Mouse (Mus musculus): ENCODE measurements around the gene Cant1. TPM values are rescaled to one million over a fixed set of nuclear protein-coding genes. Genes with fewer than 3 reads are reported as not detected.

Gene Cant1
- polyA plus RNA-seq, 2 experiments, result 6.0 to 8.3 TPM

DNA sequence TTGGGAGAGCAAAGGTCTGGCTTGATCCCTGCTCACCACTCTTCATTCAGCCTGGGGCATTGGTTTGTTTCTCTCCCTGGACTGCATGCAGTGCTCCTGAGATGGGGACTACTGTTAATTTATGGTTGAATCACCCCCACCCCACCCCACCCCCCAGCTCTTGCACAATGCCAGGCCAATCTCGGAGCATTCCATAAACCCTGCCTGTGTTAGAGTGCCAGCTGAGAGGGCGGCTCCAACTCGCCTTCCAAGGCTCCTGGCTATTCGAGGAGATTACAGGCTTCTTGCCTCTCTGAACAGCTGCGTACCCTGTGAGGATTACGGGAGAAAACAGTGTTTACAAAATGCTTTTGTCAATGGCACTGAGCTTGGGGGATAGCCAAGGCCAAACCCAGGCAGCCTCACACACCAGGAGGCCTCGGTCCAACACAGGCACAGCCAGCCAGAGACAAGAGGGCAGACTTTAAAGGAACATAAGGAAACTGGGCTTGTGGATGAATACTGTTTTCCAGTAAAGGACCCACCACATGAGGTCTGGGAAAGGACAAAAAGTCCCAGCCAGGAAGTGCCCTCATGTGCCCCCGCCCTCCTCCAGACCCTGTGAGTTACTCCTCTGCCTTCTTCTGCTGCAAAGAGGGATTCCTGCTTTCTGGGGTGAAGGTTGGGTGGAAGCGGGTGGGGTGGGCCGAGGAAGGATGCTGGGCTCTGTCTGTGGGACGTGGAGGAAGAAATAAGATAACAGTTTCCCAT lies 20.0 kb upstream of the Cant1 start:
- no peak overlapping the region for H3K4me2 ChIP-seq (ENCODE audit: low read depth)
- H3K27me3 ChIP-seq (ENCODE audit: control insufficient read depth, insufficient read depth, low read length), result no peaks in the 10 kb centered on the region
- 48% methylated on average over 11 of the region's 11 CpGs for WGBS (ENCODE audit: insufficient replicate concordance)
- no peak for DNase-seq (ENCODE audit: low read depth in 3 of 3, low spot score in 3 of 3)
- ATAC-seq (ENCODE audit: insufficient read depth), result no peak
- no peak overlapping the region for H3K27ac ChIP-seq
- TF ChIP-seq EP300 (IDR thresholded peaks at IDR 0.05; ENCODE audit: low read depth) (no peak), CTCF (IDR thresholded peaks at IDR 0.05; ENCODE audit: low read depth) (no peak)
- no peak overlapping the region for H3K4me3 ChIP-seq (ENCODE audit: insufficient read depth in 1 of 2, low read depth in 2 of 2, low read length in 2 of 2)
- no peaks in the 10 kb centered on the region; a peak in 1 of 4 replicates for H3K4me1 ChIP-seq (replicated peaks; ENCODE audit: control insufficient read depth in 2 of 2, insufficient read depth in 2 of 2, low read length in 1 of 2)
- no peak overlapping the region for H3K9ac ChIP-seq (replicated peaks)
- H3K36me3 ChIP-seq (replicated peaks; ENCODE audit: control insufficient read depth, insufficient read depth, low read depth), result no peaks in the 10 kb centered on the region
- no peaks in the 10 kb centered on the region for H3K9me3 ChIP-seq (ENCODE audit: control insufficient read depth, low read length)

DNA sequence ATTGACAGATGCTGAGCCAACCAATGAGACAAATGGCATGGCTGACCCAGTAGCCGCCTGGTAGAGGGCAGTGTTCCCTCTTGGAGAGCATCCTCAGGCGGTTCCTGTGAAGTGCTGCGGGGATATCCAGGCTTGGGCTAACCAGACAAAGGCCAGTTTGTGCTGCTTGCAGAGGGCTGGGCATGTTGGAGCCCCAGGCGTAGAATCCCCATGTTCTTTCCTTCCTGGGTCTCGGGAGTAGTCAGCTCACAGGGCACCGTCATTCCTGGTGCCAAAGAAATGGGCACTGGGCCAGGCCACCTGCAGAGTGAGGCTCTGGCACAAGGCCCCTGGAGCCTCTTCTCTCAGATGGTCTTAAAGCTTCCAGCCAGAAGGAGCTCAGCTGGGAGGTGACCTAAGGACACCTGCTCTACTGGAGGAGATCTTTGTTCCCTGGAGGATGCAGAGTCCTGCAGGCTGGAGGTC lies 17.6 kb upstream of the Cant1 start:
- TF ChIP-seq CTCF (IDR thresholded peaks at IDR 0.05; ENCODE audit: low read depth) (no peak), EP300 (IDR thresholded peaks at IDR 0.05; ENCODE audit: low read depth) (no peak)
- DNase-seq (ENCODE audit: low read depth in 3 of 3, low spot score in 3 of 3), result no peak
- WGBS (ENCODE audit: insufficient replicate concordance), result 52% methylated on average over 6 of the region's 6 CpGs
- Histone ChIP-seq H3K27me3 (ENCODE audit: control insufficient read depth, insufficient read depth, low read length) (no peaks in the 10 kb centered on the region), H3K4me1 (replicated peaks; ENCODE audit: control insufficient read depth in 2 of 2, insufficient read depth in 2 of 2, low read length in 1 of 2) (no peaks in the 10 kb centered on the region; a peak in 1 of 4 replicates), H3K27ac (no peak overlapping the region), H3K4me2 (ENCODE audit: low read depth) (no peak overlapping the region), H3K9ac (replicated peaks) (no peak overlapping the region), H3K9me3 (ENCODE audit: control insufficient read depth, low read length) (no peaks in the 10 kb centered on the region), H3K4me3 (ENCODE audit: insufficient read depth in 1 of 2, low read depth in 2 of 2, low read length in 2 of 2) (no peak overlapping the region), H3K36me3 (replicated peaks; ENCODE audit: control insufficient read depth, insufficient read depth, low read depth) (no peaks in the 10 kb centered on the region)
- ATAC-seq (ENCODE audit: insufficient read depth), result no peak

DNA sequence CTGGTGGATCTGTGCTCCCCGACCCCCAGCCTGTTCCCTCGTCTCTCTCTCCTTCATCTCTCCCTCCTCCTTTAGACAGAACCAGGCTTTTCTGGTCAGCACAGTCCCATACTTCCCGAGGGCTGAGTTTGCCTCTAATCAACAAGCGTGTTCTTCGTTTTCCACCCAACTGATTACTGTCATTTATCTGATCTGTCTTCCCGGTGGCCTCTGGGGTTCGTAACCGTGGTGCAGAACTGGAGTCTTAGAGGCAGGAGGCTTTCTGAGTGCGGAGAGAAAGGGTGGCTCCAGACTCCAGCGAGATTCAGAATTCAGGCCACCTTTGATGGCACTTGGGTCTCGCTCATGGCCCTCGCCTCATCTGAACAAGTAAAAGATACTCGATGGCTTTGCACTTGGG lies 15.2 kb upstream of the Cant1 start:
- H3K4me3 ChIP-seq (ENCODE audit: insufficient read depth in 1 of 2, low read depth in 2 of 2, low read length in 2 of 2), result no peak overlapping the region
- no peaks in the 10 kb centered on the region; a peak in 1 of 4 replicates for H3K4me1 ChIP-seq (replicated peaks; ENCODE audit: control insufficient read depth in 2 of 2, insufficient read depth in 2 of 2, low read length in 1 of 2)
- 30% methylated on average over 13 of the region's 13 CpGs for WGBS (ENCODE audit: insufficient replicate concordance)
- H3K4me2 ChIP-seq (ENCODE audit: low read depth), result no peak overlapping the region; the same call in 1 of the 2 replicates
- no peaks in the 10 kb centered on the region for H3K36me3 ChIP-seq (replicated peaks; ENCODE audit: control insufficient read depth, insufficient read depth, low read depth)
- no peak overlapping the region for H3K9ac ChIP-seq (replicated peaks)
- H3K27me3 ChIP-seq (ENCODE audit: control insufficient read depth, insufficient read depth, low read length), result no peaks in the 10 kb centered on the region
- TF ChIP-seq CTCF (IDR thresholded peaks at IDR 0.05; ENCODE audit: low read depth), result no peak
- no peak for TF ChIP-seq EP300 (IDR thresholded peaks at IDR 0.05; ENCODE audit: low read depth)
- no peak for ATAC-seq (ENCODE audit: insufficient read depth)
- H3K9me3 ChIP-seq (ENCODE audit: control insufficient read depth, low read length), result no peaks in the 10 kb centered on the region
- no peak for DNase-seq (ENCODE audit: low read depth in 3 of 3, low spot score in 3 of 3)
- no peak overlapping the region for H3K27ac ChIP-seq

DNA sequence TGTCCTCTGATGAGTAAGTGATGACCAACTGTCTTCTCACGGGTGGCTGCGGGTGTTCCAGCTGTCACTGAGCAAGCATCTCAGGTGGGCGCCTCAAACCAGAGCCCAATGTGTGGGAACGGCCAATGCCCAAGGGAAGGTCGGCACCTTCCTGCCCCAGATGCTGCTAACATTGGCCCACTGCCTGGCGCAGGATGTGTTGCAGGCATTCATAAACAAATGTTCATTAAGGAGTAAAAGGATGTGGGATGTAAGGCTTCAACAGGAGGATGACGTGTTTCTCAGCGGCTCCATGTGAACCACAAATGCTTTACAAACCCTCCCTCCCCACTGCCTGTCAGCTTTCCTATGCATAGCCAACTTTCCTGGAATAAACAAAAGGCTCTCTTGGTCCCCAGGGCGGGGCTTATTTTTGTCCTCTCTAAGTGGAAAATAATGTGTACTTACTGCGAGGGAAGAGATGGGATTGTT lies 14.5 kb upstream of the Cant1 start:
- 56% methylated on average over 10 of the region's 10 CpGs for WGBS (ENCODE audit: insufficient replicate concordance)

DNA sequence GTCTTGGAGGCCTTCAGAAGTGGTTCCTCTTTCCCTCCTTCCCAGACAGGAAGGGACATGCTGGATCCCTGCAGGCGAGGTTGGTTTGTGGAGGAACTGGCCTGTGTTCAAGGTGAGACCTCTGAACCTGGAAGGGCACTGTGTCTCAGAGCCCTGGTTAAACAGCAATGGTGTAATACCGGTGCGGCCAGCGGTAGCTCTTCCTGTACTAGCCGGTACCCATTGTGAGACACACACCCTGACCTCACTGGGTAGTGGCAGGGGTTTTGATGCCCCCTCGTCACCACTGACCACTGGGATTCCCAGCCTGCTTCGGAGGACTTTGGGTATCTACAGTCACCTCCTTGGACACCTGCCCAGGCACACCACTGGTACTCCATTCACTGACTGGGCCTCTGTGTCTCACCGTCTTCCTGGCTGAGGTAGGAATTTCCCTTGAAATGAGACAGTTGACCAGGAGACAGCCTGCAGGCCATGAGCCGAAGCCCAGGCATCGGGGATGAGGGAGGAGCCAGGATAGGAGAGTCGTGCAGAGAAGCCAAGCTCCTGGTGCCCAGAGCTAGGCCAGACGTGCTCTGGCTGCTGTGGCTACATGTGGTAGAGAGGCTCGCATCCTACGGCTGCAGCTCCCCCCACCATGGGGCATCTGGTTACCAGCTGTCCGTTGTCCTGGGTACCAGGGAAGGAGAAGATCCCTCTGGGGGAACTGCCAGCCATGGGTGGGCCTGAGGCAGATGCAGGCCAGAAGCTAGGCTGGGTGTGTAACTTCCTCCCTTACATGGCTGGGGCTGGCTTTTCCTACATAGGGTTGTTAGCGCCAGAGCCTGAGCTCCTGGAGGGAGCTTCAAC lies 12.4 kb upstream of the Cant1 start:
- H3K36me3 ChIP-seq (replicated peaks; ENCODE audit: control insufficient read depth, insufficient read depth, low read depth), result no peaks in the 10 kb centered on the region
- ATAC-seq (ENCODE audit: insufficient read depth), result no peak
- no peak for TF ChIP-seq EP300 (IDR thresholded peaks at IDR 0.05; ENCODE audit: low read depth)
- no peak for TF ChIP-seq CTCF (IDR thresholded peaks at IDR 0.05; ENCODE audit: low read depth)
- no peaks in the 10 kb centered on the region for H3K9me3 ChIP-seq (ENCODE audit: control insufficient read depth, low read length)
- no peak overlapping the region for H3K4me3 ChIP-seq (ENCODE audit: insufficient read depth in 1 of 2, low read depth in 2 of 2, low read length in 2 of 2)
- H3K4me2 ChIP-seq (ENCODE audit: low read depth), result no peak overlapping the region
- H3K27ac ChIP-seq, result no peak overlapping the region
- no peak for DNase-seq (ENCODE audit: low read depth in 3 of 3, low spot score in 3 of 3)
- H3K9ac ChIP-seq (replicated peaks), result no peak overlapping the region
- H3K27me3 ChIP-seq (ENCODE audit: control insufficient read depth, insufficient read depth, low read length), result no peaks in the 10 kb centered on the region
- H3K4me1 ChIP-seq (replicated peaks; ENCODE audit: control insufficient read depth in 2 of 2, insufficient read depth in 2 of 2, low read length in 1 of 2), result peaks cover 0 to 4% of the 10 kb centered on the region in 2 experiments; a peak in 2 of 4 replicates
- 57% methylated on average over 16 of the region's 16 CpGs for WGBS (ENCODE audit: insufficient replicate concordance)

More for the DNA sequence above, 14.5 kb upstream of the Cant1 start:
- H3K27me3 ChIP-seq (ENCODE audit: control insufficient read depth, insufficient read depth, low read length), result no peaks in the 10 kb centered on the region
- ATAC-seq (ENCODE audit: insufficient read depth) (no peak), DNase-seq (ENCODE audit: low read depth in 3 of 3, low spot score in 3 of 3) (no peak)
- H3K36me3 ChIP-seq (replicated peaks; ENCODE audit: control insufficient read depth, insufficient read depth, low read depth), result no peaks in the 10 kb centered on the region
- H3K4me3 ChIP-seq (ENCODE audit: insufficient read depth in 1 of 2, low read depth in 2 of 2, low read length in 2 of 2), result no peak overlapping the region
- H3K27ac ChIP-seq, result no peak overlapping the region
- no peak overlapping the region for H3K9ac ChIP-seq (replicated peaks)
- no peak overlapping the region for H3K4me2 ChIP-seq (ENCODE audit: low read depth)
- no peak for TF ChIP-seq EP300 (IDR thresholded peaks at IDR 0.05; ENCODE audit: low read depth)
- TF ChIP-seq CTCF (IDR thresholded peaks at IDR 0.05; ENCODE audit: low read depth), result no peak
- no peaks in the 10 kb centered on the region for H3K9me3 ChIP-seq (ENCODE audit: control insufficient read depth, low read length)
- no peaks in the 10 kb centered on the region; a peak in 2 of 4 replicates for H3K4me1 ChIP-seq (replicated peaks; ENCODE audit: control insufficient read depth in 2 of 2, insufficient read depth in 2 of 2, low read length in 1 of 2)

Measured in liver, embryonic 14.5 days (tissue).